Mouse (Mus musculus) thymus, adult 2 months (tissue): ENCODE measurements around the gene Cd276. TPM values are rescaled to one million over a fixed set of nuclear protein-coding genes. Genes with fewer than 3 reads are reported as not detected.

Source experiments
- DNase-seq: peaks from one replicate; pipeline ENCODE4 v3.0.0; 2021
- H3K27ac ChIP-seq: fragments of 200-500 bp; 2 replicates; pipeline ENCODE4 v1.5.1; 2012; ENCODE audit warnings: low read length, control low read depth; ENCODE audit not compliant: control insufficient read depth, insufficient read depth
- H3K27me3 ChIP-seq: fragments of 200-500 bp; 2 replicates; pipeline ENCODE4 v1.6.1; 2012; ENCODE audit warnings: mild to moderate bottlenecking, low read length, moderate library complexity, mixed read lengths; ENCODE audit not compliant: control insufficient read depth, insufficient read depth
- H3K36me3 ChIP-seq: fragments of 200-500 bp; 2 replicates; pipeline ENCODE4 v1.6.1; 2012; ENCODE audit warnings: mild to moderate bottlenecking, low read length, moderate library complexity; ENCODE audit not compliant: control insufficient read depth, insufficient read depth
- H3K4me1 ChIP-seq: fragments of 200-500 bp; replicated peaks from 2 replicates; pipeline ENCODE4 v1.6.1; 2012; ENCODE audit warnings: low read length; ENCODE audit not compliant: control insufficient read depth, insufficient read depth
- H3K4me3 ChIP-seq: fragments of 200-500 bp; 2 replicates; pipeline ENCODE4 v1.5.1; 2012; ENCODE audit warnings: mild to moderate bottlenecking, low read length, control low read depth, moderate library complexity; ENCODE audit not compliant: control insufficient read depth, insufficient read depth
- CTCF ChIP-seq: fragments of 200-500 bp; IDR thresholded peaks from 2 replicates; pipeline ENCODE4 v1.5.1; 2012; ENCODE audit warnings: mild to moderate bottlenecking, control low read depth, low read length, moderate library complexity, borderline replicate concordance; ENCODE audit not compliant: control insufficient read depth, poor library complexity, insufficient read depth; ENCODE audit errors: extremely low read depth
- POLR2A ChIP-seq: fragments of 200-500 bp; IDR thresholded peaks from 2 replicates; pipeline ENCODE4 v1.6.1; 2012; ENCODE audit warnings: mild to moderate bottlenecking, low read length, control low read depth, moderate library complexity; ENCODE audit not compliant: control insufficient read depth, poor library complexity, insufficient read depth; ENCODE audit errors: extremely low read depth
- WGBS: fragments of 180-500 bp; shearing (Covaris S2); methylation state at CpG from one replicate; pipeline ENCODE4 v1.1.7; 2018; 5-methylcytosine and 5-hydroxymethylcytosine counted together
- polyA plus RNA-seq: library from polyadenylated mRNA; depleted of rRNA; stranded (reverse); fragments of >200 nt; gene quantifications from 2 replicates; pipeline ENCODE4 v1.2.3, GENCODE M21; 2012; rRNA removed

Cd276 gene
- polyA plus RNA-seq, 1 experiment: 2.5 TPM

DNA sequence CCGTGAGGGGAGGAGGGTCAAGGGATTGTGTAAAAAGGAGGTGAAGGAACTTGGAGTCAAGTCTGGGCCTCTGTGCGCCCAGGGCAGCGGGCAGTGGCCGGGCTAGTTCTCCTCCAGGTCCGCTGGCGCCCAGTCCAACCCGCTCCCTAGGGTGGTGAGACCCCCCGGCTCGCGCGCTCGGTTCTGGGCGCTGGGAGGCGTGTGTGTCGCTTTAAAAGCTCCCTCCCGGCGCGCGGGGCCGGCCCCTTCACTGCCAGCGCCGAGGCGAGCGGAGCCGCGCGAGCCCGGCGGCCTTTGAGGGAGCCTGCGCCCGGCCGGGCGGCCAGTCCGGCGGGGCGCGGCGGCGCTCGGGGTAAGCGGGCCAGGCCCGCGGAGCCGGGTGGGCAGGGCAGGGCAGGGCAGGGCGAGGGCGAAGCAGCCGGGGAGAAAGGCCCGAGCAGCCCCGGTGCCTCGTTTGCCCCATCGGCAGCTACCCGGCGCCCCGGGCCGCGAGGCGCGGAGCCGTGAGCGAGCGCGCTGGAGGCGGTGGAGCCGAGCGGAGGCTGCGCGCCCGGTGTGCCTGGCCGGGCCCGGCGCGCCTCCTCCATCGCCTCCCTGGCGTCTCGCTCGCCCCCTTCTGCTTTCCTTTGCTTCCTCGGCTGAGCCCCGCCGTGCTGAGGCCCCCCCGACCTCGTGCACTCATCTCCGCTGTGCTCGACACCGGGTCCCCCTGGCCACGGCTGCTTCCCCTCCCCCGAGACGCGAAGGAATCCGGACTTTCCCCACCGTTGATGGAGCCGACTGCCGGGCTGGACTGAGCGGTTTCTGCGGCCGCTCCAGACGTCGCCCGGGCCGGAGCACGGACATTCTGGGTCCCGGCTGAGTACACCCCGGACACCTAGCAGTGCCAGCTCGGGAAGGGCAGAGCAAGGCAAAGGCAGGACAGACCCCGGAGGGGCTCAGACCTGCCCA is 67.1 kb downstream of the Cd276 start, which contains the start of gene Insyn1:
Gene Insyn1, plus strand, starts transcription at position 753 of the 951 bp plus-strand sequence.
- Histone ChIP-seq H3K4me3 (peak within 1 kb of the TSS; percentile 16; the same call in 1 of the 2 replicates), H3K36me3 (no peaks in the 10 kb centered on the region), H3K4me1 (0 out of 2 replicates have a peak, but pooled peaks cover 3% of the 10 kb centered on the region), H3K27ac (no peak within 1 kb of the TSS), H3K27me3 (peaks cover 8% of the 10 kb centered on the region; the same call in 1 of the 2 replicates)
- DNase-seq: no peak
- WGBS: under 1% methylated on average over 100 of the region's 104 CpGs
- no peak for TF ChIP-seq CTCF
- no peak for TF ChIP-seq POLR2A

DNA sequence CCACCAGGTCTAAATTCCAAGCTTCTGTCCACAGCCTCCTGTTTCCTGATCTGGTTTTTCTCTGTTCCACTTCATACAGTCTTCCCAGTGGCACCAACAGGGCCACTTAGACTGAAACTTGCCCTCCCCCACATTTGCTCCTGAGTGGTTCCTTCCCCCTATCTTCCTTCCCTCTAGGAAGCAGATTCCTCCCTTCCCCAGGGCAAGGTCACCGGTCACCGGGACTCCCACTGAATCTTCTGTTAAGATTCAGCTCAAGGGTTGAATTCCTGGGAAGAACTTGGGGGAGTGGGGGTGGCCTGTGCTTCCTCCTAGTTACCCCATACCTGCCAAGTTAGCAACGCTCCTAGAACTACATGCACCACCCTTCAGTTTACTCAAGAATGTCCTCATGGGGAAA is 68.2 kb downstream of the Cd276 start:
- Histone ChIP-seq H3K4me1 (0 out of 2 replicates have a peak, but pooled peaks cover 3% of the 10 kb centered on the region), H3K27me3 (peaks cover 8% of the 10 kb centered on the region; the same call in 1 of the 2 replicates), H3K27ac (no peak overlapping the region), H3K36me3 (no peaks in the 10 kb centered on the region), H3K4me3 (no peak overlapping the region)
- 51% methylated on average over 3 of the region's 3 CpGs for WGBS
- DNase-seq: no peak
- TF ChIP-seq CTCF: no peak
- no peak for TF ChIP-seq POLR2A

Other genes with a start within 250 kb of the Cd276 start
- gene Loxl1, start 242.3 kb downstream of the Cd276 start, polyA plus RNA-seq: 12.5 and 19.0 TPM in 2 replicates
- gene Tbc1d21, start 185.0 kb downstream of the Cd276 start, polyA plus RNA-seq: not detected in 2 replicates
- gene Insyn1, start 66.8 kb downstream of the Cd276 start, polyA plus RNA-seq: 3.2 and 4.9 TPM in 2 replicates
- 282 and 309 TPM in 2 replicates for gene Nptn, start 26.8 kb upstream of the Cd276 start, polyA plus RNA-seq
- gene Rec114, start 188.5 kb upstream of the Cd276 start, polyA plus RNA-seq: 0.79 TPM in 1 of 2 replicates, not detected in the other